Mouse (Mus musculus) erythroblast, embryonic 14.5 days (primary cell): ENCODE data around the gene Chd2. TPM values are rescaled to one million over a fixed set of nuclear protein-coding genes. Genes with fewer than 3 reads are reported as not detected.

Experiments
- H3K27me3 ChIP-seq: 2 replicates; pipeline ENCODE4 v1.6.1; 2012; ENCODE audit warnings: inconsistent platforms; ENCODE audit not compliant: control insufficient read depth
- H3K36me3 ChIP-seq: 2 replicates; pipeline ENCODE4 v1.6.1; 2012; ENCODE audit warnings: mild to moderate bottlenecking, inconsistent platforms; ENCODE audit not compliant: control insufficient read depth
- H3K4me1 ChIP-seq: 2 replicates; pipeline ENCODE4 v1.6.1; 2012; ENCODE audit warnings: inconsistent platforms; ENCODE audit not compliant: control insufficient read depth
- H3K4me3 ChIP-seq: replicated peaks from 2 replicates; pipeline ENCODE3; 2012; ENCODE audit warnings: moderate library complexity, mild to moderate bottlenecking, inconsistent platforms
- H3K9me3 ChIP-seq: 2 replicates; pipeline ENCODE4 v1.6.1; 2012; ENCODE audit warnings: low read length, inconsistent platforms, mixed read lengths; ENCODE audit not compliant: control insufficient read depth
- GATA1 ChIP-seq: IDR thresholded peaks from 2 replicates; pipeline ENCODE4 v1.6.1; 2012; ENCODE audit warnings: low read length, inconsistent platforms, mixed read lengths
- TAL1 ChIP-seq: IDR thresholded peaks from 3 replicates; pipeline ENCODE4 v1.6.1; 2012; ENCODE audit warnings: low read length, inconsistent platforms, mixed read lengths
- polyA plus RNA-seq: library from polyadenylated mRNA; stranded (reverse); fragments of >175 nt; gene quantifications from 2 replicates; pipeline ENCODE4 v1.2.3, GENCODE M21; 2012

Chd2 gene
- polyA plus RNA-seq, 1 experiment = 7.1 TPM

GRCm38 (mm10) chr7:73435685-73436084 lies 105.9 kb downstream of the Chd2 start:
- H3K27me3 ChIP-seq = no peaks in the 10 kb centered on the region
- no peaks in the 10 kb centered on the region for H3K9me3 ChIP-seq
- TF ChIP-seq TAL1 = no peak
- no peak for TF ChIP-seq GATA1
- H3K4me1 ChIP-seq = no peaks in the 10 kb centered on the region
- no peak overlapping the region for H3K4me3 ChIP-seq
- peaks cover 86% of the 10 kb centered on the region for H3K36me3 ChIP-seq

- Histone ChIP-seq H3K36me3 (peaks cover 86% of the 10 kb centered on the region), H3K4me1 (no peaks in the 10 kb centered on the region), H3K4me3 (no peak overlapping the region), H3K9me3 (no peaks in the 10 kb centered on the region), H3K27me3 (no peaks in the 10 kb centered on the region)
- TF ChIP-seq GATA1 (no peak), TAL1 (no peak)
Observed at GRCm38 (mm10) chr7:73434336-73434677, 107.3 kb downstream of the Chd2 start.

DNA sequence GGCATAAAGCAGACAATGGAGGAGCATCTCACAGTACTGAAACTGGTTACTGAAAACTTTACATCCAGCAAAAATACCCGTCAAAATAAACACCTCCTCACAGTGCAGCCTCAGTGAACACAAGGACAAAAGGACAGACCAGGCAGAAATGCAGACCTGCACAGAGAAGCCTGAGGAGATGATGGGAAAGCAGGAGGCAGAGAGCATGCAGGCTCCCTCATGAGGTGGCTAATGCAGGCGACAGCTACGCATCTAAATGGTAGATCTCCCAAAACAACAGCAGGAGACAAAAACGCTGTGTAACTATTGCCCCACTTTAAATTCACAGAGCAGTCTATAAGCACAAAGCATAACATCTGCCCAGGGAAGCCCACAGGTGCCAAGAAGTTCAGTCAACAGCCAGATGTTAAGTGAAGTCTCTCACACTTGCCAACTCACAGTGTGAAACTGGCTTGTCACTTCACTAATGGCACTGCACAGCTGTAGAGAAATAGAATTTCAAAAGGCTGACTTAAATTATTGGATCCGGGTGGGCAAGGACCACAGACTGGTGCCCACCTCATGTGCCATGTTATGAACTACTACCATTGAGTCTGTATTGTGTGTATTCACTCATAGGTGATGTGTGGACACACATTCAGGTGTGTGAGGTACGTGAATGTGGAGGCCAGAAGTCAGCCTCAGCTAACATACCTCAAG lies 107.8 kb downstream of the Chd2 start:
- H3K36me3 ChIP-seq = peaks cover 86% of the 10 kb centered on the region
- no peak for TF ChIP-seq TAL1
- no peak for TF ChIP-seq GATA1
- no peaks in the 10 kb centered on the region for H3K27me3 ChIP-seq
- H3K4me1 ChIP-seq = no peaks in the 10 kb centered on the region
- no peaks in the 10 kb centered on the region for H3K9me3 ChIP-seq
- H3K4me3 ChIP-seq = no peak overlapping the region

GRCm38 (mm10) chr7:73428525-73428924 lies 113.1 kb downstream of the Chd2 start:
- peaks cover 58% of the 10 kb centered on the region for H3K36me3 ChIP-seq
- TF ChIP-seq TAL1 = no peak
- TF ChIP-seq GATA1 = no peak

DNA sequence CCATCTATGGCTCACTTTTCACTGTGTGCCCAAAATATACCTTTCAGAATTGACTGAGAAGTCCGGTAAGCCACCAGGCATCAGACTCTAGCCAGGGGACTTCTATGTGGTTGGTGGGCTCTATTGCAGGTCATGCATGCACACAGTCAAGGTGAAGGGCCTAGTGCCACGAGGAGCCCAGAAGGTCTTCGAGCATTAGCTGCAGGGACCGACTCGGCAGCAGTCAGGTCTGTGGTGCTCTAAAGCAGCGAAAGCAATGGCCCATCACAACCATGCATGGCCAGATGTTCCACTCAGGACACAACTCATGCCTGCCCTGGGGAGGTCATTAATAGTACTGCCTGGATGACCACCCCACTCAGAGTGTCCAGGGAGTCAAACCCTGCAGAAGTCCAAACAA lies 113.8 kb downstream of the Chd2 start:
- Histone ChIP-seq H3K4me1 (no peaks in the 10 kb centered on the region), H3K36me3 (peaks cover 51% of the 10 kb centered on the region), H3K27me3 (no peaks in the 10 kb centered on the region), H3K4me3 (no peak overlapping the region), H3K9me3 (no peaks in the 10 kb centered on the region)
- no peak for TF ChIP-seq GATA1
- no peak for TF ChIP-seq TAL1

More at GRCm38 (mm10) chr7:73428525-73428924, 113.1 kb downstream of the Chd2 start:
- H3K27me3 ChIP-seq = no peaks in the 10 kb centered on the region
- H3K9me3 ChIP-seq = no peaks in the 10 kb centered on the region
- no peaks in the 10 kb centered on the region for H3K4me1 ChIP-seq
- no peak overlapping the region for H3K4me3 ChIP-seq

- Histone ChIP-seq H3K4me3 (no peak overlapping the region), H3K36me3 (peaks cover 48% of the 10 kb centered on the region), H3K9me3 (no peaks in the 10 kb centered on the region), H3K4me1 (no peaks in the 10 kb centered on the region), H3K27me3 (no peaks in the 10 kb centered on the region)
- TF ChIP-seq GATA1 (no peak), TAL1 (no peak)
Observed at GRCm38 (mm10) chr7:73426752-73427386, 114.8 kb downstream of the Chd2 start.

DNA sequence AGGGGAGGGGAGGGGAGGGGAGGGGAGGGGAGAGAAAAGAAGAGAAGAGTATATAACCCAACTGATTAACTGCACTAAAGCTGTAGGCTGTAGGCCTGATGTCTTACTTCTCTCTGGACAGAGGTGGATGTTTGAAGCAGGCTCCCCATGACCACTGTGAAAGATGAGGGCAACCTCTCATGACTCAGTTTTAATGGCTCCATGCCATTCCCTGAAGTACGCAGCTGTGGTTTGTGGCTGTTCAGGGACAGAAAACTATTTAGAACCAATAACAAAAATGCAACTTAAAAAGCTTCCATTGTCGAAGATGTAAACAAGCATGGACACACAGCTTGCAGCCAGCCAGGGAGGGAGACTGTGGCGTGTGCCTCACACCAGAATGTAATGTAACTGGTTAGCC lies 115.4 kb downstream of the Chd2 start:
- peaks cover 44% of the 10 kb centered on the region for H3K36me3 ChIP-seq
- H3K27me3 ChIP-seq = no peaks in the 10 kb centered on the region
- no peaks in the 10 kb centered on the region for H3K4me1 ChIP-seq
- H3K9me3 ChIP-seq = no peaks in the 10 kb centered on the region
- no peak overlapping the region for H3K4me3 ChIP-seq
- no peak for TF ChIP-seq GATA1
- TF ChIP-seq TAL1 = no peak

DNA sequence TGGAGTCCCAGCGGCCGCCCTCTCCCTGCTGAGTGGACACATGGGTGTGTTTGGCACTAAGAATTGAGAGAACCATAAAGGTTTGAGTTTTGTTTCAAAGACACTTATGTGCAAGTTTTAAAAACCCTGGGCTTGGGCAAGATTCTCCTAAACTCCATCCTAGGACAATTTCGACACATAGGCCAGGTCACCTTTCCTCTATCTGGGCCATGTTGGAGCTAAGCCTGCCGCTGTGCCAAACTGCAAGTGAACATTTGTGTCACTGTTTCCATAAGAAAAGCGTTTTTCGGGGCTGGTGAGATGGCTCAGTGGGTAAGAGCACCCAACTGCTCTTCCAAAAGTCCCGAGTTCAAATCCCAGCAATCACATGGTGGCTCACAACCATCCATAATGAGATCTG lies 116.2 kb downstream of the Chd2 start:
- H3K27me3 ChIP-seq = no peaks in the 10 kb centered on the region
- H3K4me3 ChIP-seq = no peak overlapping the region
- peaks cover 42% of the 10 kb centered on the region for H3K36me3 ChIP-seq
- no peaks in the 10 kb centered on the region for H3K9me3 ChIP-seq
- H3K4me1 ChIP-seq = no peaks in the 10 kb centered on the region
- TF ChIP-seq GATA1 (no peak), TAL1 (no peak)

DNA sequence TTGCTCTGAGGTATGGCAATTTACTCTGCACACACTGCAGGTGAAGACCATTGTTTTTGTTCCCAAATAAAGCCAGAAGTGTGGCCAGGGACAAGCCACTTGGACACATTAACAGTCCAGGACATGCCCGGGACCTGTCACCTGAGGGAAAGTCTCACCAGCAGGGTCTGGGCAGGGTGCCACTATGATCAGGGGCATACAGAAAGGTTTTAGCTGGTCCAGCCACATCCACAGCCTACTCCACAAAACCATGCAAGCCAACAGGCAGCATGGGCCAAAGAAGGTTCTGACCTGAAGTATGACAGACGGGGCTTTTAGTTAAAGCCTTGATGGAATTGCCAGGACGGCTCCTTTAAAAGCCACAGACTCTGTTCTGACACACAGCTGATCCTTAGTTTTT lies 116.9 kb downstream of the Chd2 start:
- H3K36me3 ChIP-seq = peaks cover 34% of the 10 kb centered on the region
- H3K27me3 ChIP-seq = no peaks in the 10 kb centered on the region
- H3K4me1 ChIP-seq = no peaks in the 10 kb centered on the region
- no peaks in the 10 kb centered on the region for H3K9me3 ChIP-seq
- H3K4me3 ChIP-seq = no peak overlapping the region
- TF ChIP-seq GATA1 (no peak), TAL1 (no peak)
